In genomic region chr15:79393101-79393500, GRCm38 (mm10) we compare ENCODE assay signal across 14 mouse cellular contexts. TPM values are rescaled to one million over a fixed set of nuclear protein-coding genes. Genes with fewer than 3 reads are reported as not detected.
DNase-seq lines count a peak whose midpoint lies in the region; ATAC-seq and TF ChIP-seq lines count a peak whose summit lies in the region.
"Had no signal": no experiment of that assay in that cellular context is flagged by ENCODE, and none has a peak within 500 bp of the region (broad histone marks: within the 10 kb centered on the region; RNA-seq: fewer than 3 reads in every experiment).

No protein-coding gene starts in this region.

- no peaks in the 10 kb centered on the region for H3K27me3 ChIP-seq in forebrain, embryonic 10.5 days (ENCODE audit: poor library complexity, severe bottlenecking)
- no peaks in the 10 kb centered on the region for H3K27me3 ChIP-seq in forebrain, postnatal 0 days (ENCODE audit: insufficient read depth, low read length)
- H3K27me3 ChIP-seq in heart, postnatal 0 days (ENCODE audit: control insufficient read depth, insufficient read depth, low read length), result no peaks in the 10 kb centered on the region
- no peaks in the 10 kb centered on the region for H3K27me3 ChIP-seq in midbrain, embryonic 10.5 days (ENCODE audit: low read depth, poor library complexity, severe bottlenecking)
- H3K27me3 ChIP-seq in midbrain, embryonic 11.5 days (ENCODE audit: control insufficient read depth, insufficient read depth, low read length), result no peaks in the 10 kb centered on the region
- no peaks in the 10 kb centered on the region for H3K27me3 ChIP-seq in stomach, postnatal 0 days (ENCODE audit: control insufficient read depth, insufficient read depth, low read length)
- H3K27me3 ChIP-seq: forebrain, embryonic 12.5 days; limb, embryonic 15.5 days; Patski had no signal

- intact Hi-C loops in left cerebral cortex, postnatal 4 days (cut with DNase I), result no loop called here

- WGBS in forebrain, embryonic 10.5 days, result 81% methylated on average over 6 of the region's 6 CpGs
- 86% methylated on average over 6 of the region's 6 CpGs for WGBS in forebrain, postnatal 0 days
- 88% methylated on average over 6 of the region's 6 CpGs for WGBS in heart, postnatal 0 days
- WGBS in midbrain, embryonic 10.5 days, result 85% methylated on average over 6 of the region's 6 CpGs
- WGBS in midbrain, embryonic 11.5 days, result 82% methylated on average over 6 of the region's 6 CpGs
- WGBS in stomach, postnatal 0 days, result 89% methylated on average over 6 of the region's 6 CpGs

- no peak overlapping the region for H3K9ac ChIP-seq in forebrain, postnatal 0 days
- H3K9ac ChIP-seq in heart, postnatal 0 days (replicated peaks; ENCODE audit: low read depth, low read length), result no peak overlapping the region; the same call in 1 of the 2 replicates
- no peak overlapping the region for H3K9ac ChIP-seq in midbrain, embryonic 11.5 days (ENCODE audit: low read length)
- H3K9ac ChIP-seq in stomach, postnatal 0 days (ENCODE audit: low read length), result no peak overlapping the region
- H3K9ac ChIP-seq: forebrain, embryonic 12.5 days; limb, embryonic 15.5 days had no signal

- H3K4me3 ChIP-seq in forebrain, embryonic 10.5 days, result no peak overlapping the region
- H3K4me3 ChIP-seq in forebrain, postnatal 0 days (ENCODE audit: low read depth, low read length), result no peak overlapping the region
- H3K4me3 ChIP-seq in heart, postnatal 0 days (ENCODE audit: low read depth, low read length), result no peak overlapping the region
- no peak overlapping the region for H3K4me3 ChIP-seq in midbrain, embryonic 10.5 days
- no peak overlapping the region for H3K4me3 ChIP-seq in midbrain, embryonic 11.5 days (ENCODE audit: low read depth, low read length)
- H3K4me3 ChIP-seq in stomach, postnatal 0 days (ENCODE audit: low read depth, low read length), result no peak overlapping the region
- H3K4me3 ChIP-seq: forebrain, embryonic 12.5 days; limb, embryonic 15.5 days; myocyte had no signal

- H3K36me3 ChIP-seq in forebrain, embryonic 10.5 days (replicated peaks), result peaks cover 20% of the 10 kb centered on the region
- peaks cover 2% of the 10 kb centered on the region; the same call in 1 of the 2 replicates for H3K36me3 ChIP-seq in forebrain, postnatal 0 days (ENCODE audit: insufficient read depth)
- no peaks in the 10 kb centered on the region for H3K36me3 ChIP-seq in heart, postnatal 0 days (replicated peaks; ENCODE audit: control insufficient read depth, insufficient read depth, low read length)
- H3K36me3 ChIP-seq in midbrain, embryonic 10.5 days, result peaks cover 26% of the 10 kb centered on the region
- no peaks in the 10 kb centered on the region for H3K36me3 ChIP-seq in midbrain, embryonic 11.5 days (ENCODE audit: control insufficient read depth, insufficient read depth, low read length)
- no peaks in the 10 kb centered on the region; the same call in 1 of the 2 replicates for H3K36me3 ChIP-seq in stomach, postnatal 0 days (ENCODE audit: control insufficient read depth, insufficient read depth, low read length)

- H3K27ac ChIP-seq in forebrain, embryonic 10.5 days, result peak overlapping the region; percentile 48
- no peak overlapping the region for H3K27ac ChIP-seq in forebrain, postnatal 0 days (ENCODE audit: low read depth, low read length)
- H3K27ac ChIP-seq in heart, postnatal 0 days (ENCODE audit: low read depth), result 0 out of 2 replicates have a peak overlapping the region, but pooled peaks have one; percentile 21
- peak overlapping the region; percentile 63 for H3K27ac ChIP-seq in midbrain, embryonic 10.5 days (replicated peaks)
- no peak overlapping the region for H3K27ac ChIP-seq in midbrain, embryonic 11.5 days (ENCODE audit: low read depth, low read length)
- 0 out of 2 replicates have a peak overlapping the region, but pooled peaks have one; percentile 24 for H3K27ac ChIP-seq in stomach, postnatal 0 days (replicated peaks)
- H3K27ac ChIP-seq: forebrain, embryonic 12.5 days had no signal

- H3K4me2 ChIP-seq in forebrain, postnatal 0 days (ENCODE audit: low read depth), result no peak overlapping the region
- no peak overlapping the region for H3K4me2 ChIP-seq in heart, postnatal 0 days (ENCODE audit: low read depth, low read length)
- no peak overlapping the region for H3K4me2 ChIP-seq in midbrain, embryonic 11.5 days
- no peak overlapping the region for H3K4me2 ChIP-seq in stomach, postnatal 0 days (replicated peaks; ENCODE audit: low read depth)
- H3K4me2 ChIP-seq: forebrain, embryonic 12.5 days; limb, embryonic 15.5 days had no signal

- H3K9me3 ChIP-seq in forebrain, embryonic 10.5 days, result no peaks in the 10 kb centered on the region
- H3K9me3 ChIP-seq in forebrain, postnatal 0 days (ENCODE audit: low read length), result no peaks in the 10 kb centered on the region
- H3K9me3 ChIP-seq in heart, postnatal 0 days (replicated peaks; ENCODE audit: control insufficient read depth, low read length), result no peaks in the 10 kb centered on the region
- no peaks in the 10 kb centered on the region for H3K9me3 ChIP-seq in midbrain, embryonic 10.5 days (replicated peaks)
- no peaks in the 10 kb centered on the region for H3K9me3 ChIP-seq in midbrain, embryonic 11.5 days (ENCODE audit: control insufficient read depth, low read length)
- no peaks in the 10 kb centered on the region for H3K9me3 ChIP-seq in stomach, postnatal 0 days (ENCODE audit: control insufficient read depth, low read length)
- H3K9me3 ChIP-seq: forebrain, embryonic 12.5 days; limb, embryonic 15.5 days had no signal

- no peak for TF ChIP-seq EP300 in heart, postnatal 0 days (IDR thresholded peaks at IDR 0.05; ENCODE audit: low read depth)
- TF ChIP-seq EP300 in stomach, postnatal 0 days (optimal IDR thresholded peaks at IDR 0.05), result no peak

- ATAC-seq in forebrain, postnatal 0 days, result no peak
- no peak for ATAC-seq in heart, postnatal 0 days (ENCODE audit: insufficient read depth, low read depth)
- no peak for ATAC-seq in midbrain, embryonic 11.5 days (ENCODE audit: low FRiP score)
- no peak for ATAC-seq in stomach, postnatal 0 days (ENCODE audit: low FRiP score, low TSS enrichment)
- ATAC-seq: Patski had no signal

- H3K4me1 ChIP-seq in forebrain, embryonic 10.5 days, result peaks cover 48% of the 10 kb centered on the region
- H3K4me1 ChIP-seq in forebrain, postnatal 0 days (ENCODE audit: insufficient read depth), result no peaks in the 10 kb centered on the region; the same call in 1 of the 2 replicates
- peaks cover 71% of the 10 kb centered on the region for H3K4me1 ChIP-seq in heart, postnatal 0 days (ENCODE audit: control insufficient read depth, insufficient read depth)
- peaks cover 54% of the 10 kb centered on the region for H3K4me1 ChIP-seq in midbrain, embryonic 10.5 days
- peaks cover 8% of the 10 kb centered on the region for H3K4me1 ChIP-seq in midbrain, embryonic 11.5 days (ENCODE audit: control insufficient read depth, insufficient read depth, low read length)
- peaks cover 31% of the 10 kb centered on the region for H3K4me1 ChIP-seq in stomach, postnatal 0 days (replicated peaks; ENCODE audit: control insufficient read depth, insufficient read depth)

- no peak for DNase-seq in forebrain, embryonic 10.5 days (ENCODE audit: extremely low spot score, low spot score)
- no peak for DNase-seq in forebrain, postnatal 0 days
- no peak for DNase-seq in heart, postnatal 0 days (ENCODE audit: low spot score)
- no peak for DNase-seq in heart, adult 18-20 months
- DNase-seq in midbrain, embryonic 10.5 days (ENCODE audit: low spot score), result no peak
- DNase-seq in midbrain, embryonic 11.5 days (ENCODE audit: low spot score, missing footprints), result no peak
- no peak for DNase-seq in stomach, postnatal 0 days (ENCODE audit: low spot score)
- DNase-seq in left cerebral cortex, postnatal 4 days, result no peak
- DNase-seq: cerebellum, adult 18-20 months; kidney, postnatal 4 days had no signal

- no peak for TF ChIP-seq CTCF in forebrain, postnatal 0 days (IDR thresholded peaks at IDR 0.05; ENCODE audit: low read depth)
- no peak for TF ChIP-seq CTCF in heart, postnatal 0 days (IDR thresholded peaks at IDR 0.05; ENCODE audit: low read depth)
- no peak for TF ChIP-seq CTCF in stomach, postnatal 0 days (IDR thresholded peaks at IDR 0.05; ENCODE audit: low read depth)

RNA-seq across cellular contexts. Expression of gene Tmem184b, which starts 10.3 kb away (rescaled TPM):
- polyA plus RNA-seq in forebrain, embryonic 10.5 days (2016; fragmentation: Nextera tagmentation; extraction: Ambion mirVana), result 50.0 and 56.1 TPM in 2 replicates
- total RNA-seq in forebrain, postnatal 0 days (2014; rRNA removed), result 32.0 and 41.9 TPM in 2 replicates
- polyA plus RNA-seq in forebrain, postnatal 0 days (2015; fragmentation: Nextera tagmentation; extraction: Ambion mirVana), result 22.9 and 30.3 TPM in 2 replicates
- total RNA-seq in heart, postnatal 0 days (2014; rRNA removed; ENCODE audit: low replicate concordance), result 70.6 and 111 TPM in 2 replicates
- polyA plus RNA-seq in heart, postnatal 0 days (2015; fragmentation: Nextera tagmentation; extraction: Ambion mirVana), result 31.8 and 32.7 TPM in 2 replicates
- 10 to 100 TPM; 34.8 to 36.7 TPM for total RNA-seq in heart, adult 18-20 months (2021)
- polyA plus RNA-seq in midbrain, embryonic 10.5 days (2016; fragmentation: Nextera tagmentation; extraction: Ambion mirVana), result 56.3 and 58.7 TPM in 2 replicates
- polyA plus RNA-seq in midbrain, embryonic 11.5 days (2014; fragmentation: Nextera tagmentation; extraction: Ambion mirVana), result 25.5 and 33.8 TPM in 2 replicates
- polyA plus RNA-seq in stomach, postnatal 0 days (2015; fragmentation: Nextera tagmentation; extraction: Ambion mirVana), result 21.2 and 22.3 TPM in 2 replicates
- 10 to 100 TPM; 49.6 to 53.4 TPM for total RNA-seq in left cerebral cortex, postnatal 4 days (2021)

RNA-seq across cellular contexts. Expression of gene Maff, which starts 46.7 kb away (rescaled TPM):
- 1.5 and 1.6 TPM in 2 replicates for polyA plus RNA-seq in forebrain, embryonic 10.5 days (2016; fragmentation: Nextera tagmentation; extraction: Ambion mirVana)
- 2.5 and 3.0 TPM in 2 replicates for total RNA-seq in forebrain, postnatal 0 days (2014; rRNA removed)
- 0.74 and 1.1 TPM in 2 replicates for polyA plus RNA-seq in forebrain, postnatal 0 days (2015; fragmentation: Nextera tagmentation; extraction: Ambion mirVana)
- 12.9 and 19.4 TPM in 2 replicates for total RNA-seq in heart, postnatal 0 days (2014; rRNA removed; ENCODE audit: low replicate concordance)
- polyA plus RNA-seq in heart, postnatal 0 days (2015; fragmentation: Nextera tagmentation; extraction: Ambion mirVana), result 1.8 and 2.9 TPM in 2 replicates
- total RNA-seq in heart, adult 18-20 months (2021), result 10 to 100 TPM; 12.8 to 17.6 TPM
- 1.3 TPM in 2 replicates for polyA plus RNA-seq in midbrain, embryonic 10.5 days (2016; fragmentation: Nextera tagmentation; extraction: Ambion mirVana)
- polyA plus RNA-seq in midbrain, embryonic 11.5 days (2014; fragmentation: Nextera tagmentation; extraction: Ambion mirVana), result 1.0 and 2.3 TPM in 2 replicates
- polyA plus RNA-seq in stomach, postnatal 0 days (2015; fragmentation: Nextera tagmentation; extraction: Ambion mirVana), result 11.4 and 11.9 TPM in 2 replicates
- total RNA-seq in left cerebral cortex, postnatal 4 days (2021), result 1 to 10 TPM; 1.5 to 1.9 TPM

Comparison
In these comparisons a context has a peak if more than half of its experiments do, and no peak if none do; other contexts are left out.
1. H3K27ac ChIP-seq: peak in forebrain, embryonic 10.5 days (single experiment), heart, postnatal 0 days (single experiment), midbrain, embryonic 10.5 days (single experiment) and stomach, postnatal 0 days (single experiment); none in forebrain, postnatal 0 days (single experiment) and midbrain, embryonic 11.5 days (single experiment).